Mouse (Mus musculus) heart, embryonic 10.5 days (tissue): Measurements from ENCODE around the gene Olfr832. TPM values are rescaled to one million over a fixed set of nuclear protein-coding genes. Genes with fewer than 3 reads are reported as not detected.
"Not testable (repeated sequence)": the region's sequence is repeated elsewhere in the genome, so short reads cannot be mapped to it uniquely, and the experiment has no call there.

Experiments used
- DNase-seq: peaks from one replicate; pipeline ENCODE4 v3.0.0-alpha.2; 2017; ENCODE audit warnings: low spot score
- H3K27ac ChIP-seq: fragments of 300-500 bp; sonication (generic); 2 replicates; pipeline ENCODE4 v1.5.1; 2016; ENCODE audit warnings: mild to moderate bottlenecking
- H3K27me3 ChIP-seq: fragments of 300-500 bp; sonication (generic); 2 replicates; pipeline ENCODE4 v1.6.1; 2016; ENCODE audit warnings: mild to moderate bottlenecking; ENCODE audit not compliant: poor library complexity, insufficient read depth, severe bottlenecking
- H3K36me3 ChIP-seq: fragments of 300-500 bp; sonication (generic); 2 replicates; pipeline ENCODE4 v1.6.1; 2016; ENCODE audit warnings: mild to moderate bottlenecking, moderate library complexity
- H3K4me1 ChIP-seq: fragments of 300-500 bp; sonication (generic); 2 replicates; pipeline ENCODE4 v1.6.1; 2016; ENCODE audit warnings: mild to moderate bottlenecking
- H3K4me3 ChIP-seq: fragments of 300-500 bp; sonication (generic); 2 replicates; pipeline ENCODE4 v1.5.1; 2016; ENCODE audit warnings: mild to moderate bottlenecking, moderate library complexity
- H3K9me3 ChIP-seq: fragments of 300-500 bp; sonication (generic); 2 replicates; pipeline ENCODE4 v1.6.1; 2016; ENCODE audit warnings: mild to moderate bottlenecking, moderate library complexity
- WGBS: fragments of 180-500 bp; shearing (Covaris S2); methylation state at CpG from one replicate; pipeline ENCODE4 v1.1.7; 2016; 5-methylcytosine and 5-hydroxymethylcytosine counted together
- polyA plus RNA-seq: library from polyadenylated mRNA; unstranded; fragments of >200 nt; fragmentation: Nextera tagmentation; extraction: Ambion mirVana; gene quantifications from 2 replicates; pipeline ENCODE4 v1.2.1, GENCODE M21; 2016

Gene Olfr832
- not detected in 2 replicates for polyA plus RNA-seq

GRCm38 (mm10) chr9:18936822-18937221 lies at the start of gene Olfr832:
Gene Olfr832, plus strand, starts transcription at chr9:18937122.
- H3K4me1 ChIP-seq, H3K9me3 ChIP-seq, H3K36me3 ChIP-seq, H3K27ac ChIP-seq, H3K27me3 ChIP-seq, H3K4me3 ChIP-seq, DNase-seq: not testable (repeated sequence)
- WGBS = 76% methylated on average over 2 of the region's 2 CpGs

- 68% methylated on average over 2 of the region's 2 CpGs for WGBS
- not testable (repeated sequence) for H3K9me3 ChIP-seq, H3K27me3 ChIP-seq, DNase-seq, H3K4me1 ChIP-seq, H3K36me3 ChIP-seq, H3K4me3 ChIP-seq, H3K27ac ChIP-seq
These were observed 29.2 kb upstream of the Olfr832 start for GRCm38 (mm10) chr9:18907699-18908098.

- not testable (repeated sequence) for H3K9me3 ChIP-seq, H3K4me3 ChIP-seq, DNase-seq, H3K27ac ChIP-seq, H3K27me3 ChIP-seq, H3K36me3 ChIP-seq, H3K4me1 ChIP-seq
- 86% methylated on average over 14 of the region's 16 CpGs for WGBS
These were observed 9.0 kb upstream of the Olfr832 start for GRCm38 (mm10) chr9:18927921-18928320.

GRCm38 (mm10) chr9:18962021-18962420 lies 25.1 kb downstream of the Olfr832 start:
- Histone ChIP-seq H3K27me3 (no peaks in the 10 kb centered on the region), H3K4me3 (no peak overlapping the region), H3K36me3 (no peaks in the 10 kb centered on the region), H3K9me3 (peaks cover 4% of the 10 kb centered on the region; the same call in 1 of the 2 replicates), H3K4me1 (no peaks in the 10 kb centered on the region), H3K27ac (no peak overlapping the region)
- no peak for DNase-seq

- H3K9me3 ChIP-seq = no peaks in the 10 kb centered on the region
- WGBS = 82% methylated on average over 3 of the region's 3 CpGs
- no peak for DNase-seq
- no peaks in the 10 kb centered on the region for H3K36me3 ChIP-seq
- no peak within 1 kb of the TSS for H3K4me3 ChIP-seq
- H3K4me1 ChIP-seq = no peaks in the 10 kb centered on the region
- H3K27me3 ChIP-seq = no peaks in the 10 kb centered on the region
- no peak within 1 kb of the TSS for H3K27ac ChIP-seq
These were observed 50.8 kb downstream of the Olfr832 start, which contains the start of gene Olfr834 for GRCm38 (mm10) chr9:18987690-18988089. Gene Olfr834, plus strand, starts transcription at chr9:18987990.

Other genes with a start within 250 kb of the Olfr832 start
- gene Olfr24, start 173.1 kb upstream of the Olfr832 start, polyA plus RNA-seq = not detected in 2 replicates
- gene Olfr828, start 117.6 kb upstream of the Olfr832 start, polyA plus RNA-seq = not detected in 2 replicates
- gene Olfr829, start 82.2 kb upstream of the Olfr832 start, polyA plus RNA-seq = not detected in 2 replicates
- gene Olfr830, start 62.4 kb upstream of the Olfr832 start, polyA plus RNA-seq = not detected in 2 replicates
- gene Olfr834, start 50.9 kb downstream of the Olfr832 start, polyA plus RNA-seq = not detected in 2 replicates
- not detected in 2 replicates for gene Olfr835, start 95.6 kb downstream of the Olfr832 start, polyA plus RNA-seq
- not detected in 2 replicates for gene Olfr836, start 183.3 kb downstream of the Olfr832 start, polyA plus RNA-seq
- gene Olfr837, start 199.2 kb downstream of the Olfr832 start, polyA plus RNA-seq = not detected in 2 replicates
- gene Olfr839-ps1, start 240.2 kb downstream of the Olfr832 start, polyA plus RNA-seq = not detected in 2 replicates